Mouse (Mus musculus) frontal cortex, postnatal 14 days (tissue): Measurements from ENCODE around the gene Gna14.

Experiments
- DNase-seq, 2 experiments: peaks; one replicate each; pipeline ENCODE4 v3.0.0; 2022; ENCODE audit warnings: low spot score in 2 of 2

Gene Gna14

DNA sequence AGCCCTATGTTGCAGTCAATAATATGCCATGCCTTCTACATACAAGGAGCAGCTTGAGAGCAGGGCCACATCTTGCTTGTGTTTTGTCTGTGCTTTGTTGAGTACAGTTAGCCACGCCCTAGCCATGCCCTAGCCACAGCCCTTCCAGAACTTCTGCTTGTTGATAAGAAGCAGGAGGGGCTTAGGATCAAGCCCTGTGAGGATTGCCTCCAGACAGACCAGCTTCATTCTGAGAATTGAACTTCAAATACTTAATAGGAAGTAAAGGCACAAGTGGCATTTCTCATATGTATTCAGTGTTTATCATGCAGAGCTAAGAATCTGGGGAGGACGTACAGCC is 75.5 kb downstream of the Gna14 start:
- no peak for DNase-seq

GRCm38 (mm10) chr19:16514201-16514600 is 78.6 kb downstream of the Gna14 start:
- no peak for DNase-seq

- no peak for DNase-seq
These were observed 83.0 kb downstream of the Gna14 start for GRCm38 (mm10) chr19:16518569-16518968.

- DNase-seq = no peak
These were observed 85.0 kb downstream of the Gna14 start for GRCm38 (mm10) chr19:16520608-16521007.

- DNase-seq = no peak
These were observed 90.8 kb downstream of the Gna14 start for GRCm38 (mm10) chr19:16526302-16526880.

DNA sequence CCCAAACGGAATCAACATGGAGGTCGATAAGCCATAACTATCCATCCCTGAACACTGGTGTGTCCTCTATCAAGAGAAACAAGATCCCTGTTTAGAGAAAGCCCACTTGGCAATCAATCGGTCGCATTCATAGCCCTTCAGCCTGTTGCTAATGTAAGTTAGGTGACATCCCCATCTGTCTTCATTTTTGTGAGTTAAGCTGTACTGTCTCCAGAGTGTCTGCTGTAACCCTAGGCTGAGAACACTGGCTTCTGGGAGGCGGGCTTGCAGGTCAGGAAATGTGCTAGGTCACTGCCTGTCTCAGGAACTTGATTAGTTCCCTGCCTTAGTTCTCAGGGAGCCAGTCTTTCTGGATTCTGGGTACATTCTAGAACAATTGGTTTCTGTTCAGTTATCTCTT is 91.5 kb downstream of the Gna14 start:
- no peak for DNase-seq

DNA sequence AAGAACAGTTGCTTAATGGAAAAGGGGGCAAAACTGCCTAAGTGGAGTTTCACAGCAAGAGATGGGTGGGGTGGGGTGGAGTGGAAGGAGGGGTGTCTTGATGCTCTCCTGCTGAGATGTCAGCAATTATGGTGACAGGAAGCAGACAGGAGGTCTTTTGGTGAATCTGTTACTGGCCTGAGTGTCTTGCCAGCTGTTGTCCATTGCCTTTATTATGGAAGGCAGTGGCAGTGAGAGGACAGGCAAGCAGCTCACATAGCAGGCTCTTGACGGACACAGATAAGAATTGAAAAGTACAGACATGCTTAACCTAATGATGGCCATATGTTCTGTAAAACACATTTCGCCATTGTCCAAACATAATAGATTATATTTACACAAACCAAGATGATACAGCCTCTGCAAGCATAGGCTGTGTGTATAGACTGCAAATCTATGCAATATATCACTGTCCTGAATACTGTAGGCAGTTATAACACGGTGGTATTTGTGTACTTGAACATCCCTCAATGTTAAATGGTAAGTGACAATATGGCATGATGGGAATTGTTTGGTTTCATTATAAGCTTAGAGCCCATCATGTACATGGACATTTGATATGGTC is 92.8 kb downstream of the Gna14 start:
- no peak for DNase-seq

- no peak for DNase-seq
These were observed 93.8 kb downstream of the Gna14 start for GRCm38 (mm10) chr19:16529293-16529920.

DNA sequence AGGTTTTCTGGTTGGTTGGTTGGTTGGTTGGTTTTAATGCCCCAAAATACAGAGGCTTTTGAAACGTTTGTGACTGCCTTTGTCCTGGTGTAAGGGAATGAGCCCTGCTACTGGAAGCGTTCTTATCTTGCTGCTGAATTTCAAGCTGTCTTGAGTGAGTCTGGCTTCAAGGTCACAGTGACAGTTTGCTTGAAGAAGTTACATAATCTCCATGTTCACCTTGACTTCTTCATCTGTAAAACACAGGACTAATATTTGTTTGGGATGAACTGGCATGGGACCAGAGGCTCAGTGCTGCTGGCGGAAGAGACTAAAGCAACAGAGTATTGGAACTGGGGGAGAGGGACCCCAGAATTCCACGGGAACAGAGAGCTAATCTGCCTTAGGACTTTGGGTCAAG is 94.4 kb downstream of the Gna14 start:
- DNase-seq = no peak

- DNase-seq = no peak
These were observed 98.7 kb downstream of the Gna14 start for GRCm38 (mm10) chr19:16534311-16534710.

DNA sequence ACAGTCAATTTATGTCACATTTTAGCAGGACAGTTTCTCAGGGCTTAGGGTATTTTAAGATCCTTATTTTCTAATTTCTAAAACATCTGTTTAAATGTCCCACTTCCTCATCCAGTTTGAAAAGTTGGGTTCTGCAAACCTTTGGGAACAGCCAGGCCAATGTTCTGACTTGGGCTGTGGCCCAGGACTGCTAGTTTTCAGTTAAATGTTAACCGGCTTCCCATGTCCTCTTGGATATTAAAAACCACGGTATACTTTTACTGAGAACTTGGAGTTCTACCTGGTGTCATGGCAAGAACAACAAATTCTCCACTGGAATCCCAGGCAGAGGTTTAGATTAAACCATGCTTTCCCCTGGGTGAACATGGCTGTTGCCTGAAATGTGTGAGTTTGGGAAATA is 102.9 kb downstream of the Gna14 start:
- DNase-seq = no peak

- no peak for DNase-seq
These were observed 108.1 kb downstream of the Gna14 start for GRCm38 (mm10) chr19:16543688-16544087.

DNA sequence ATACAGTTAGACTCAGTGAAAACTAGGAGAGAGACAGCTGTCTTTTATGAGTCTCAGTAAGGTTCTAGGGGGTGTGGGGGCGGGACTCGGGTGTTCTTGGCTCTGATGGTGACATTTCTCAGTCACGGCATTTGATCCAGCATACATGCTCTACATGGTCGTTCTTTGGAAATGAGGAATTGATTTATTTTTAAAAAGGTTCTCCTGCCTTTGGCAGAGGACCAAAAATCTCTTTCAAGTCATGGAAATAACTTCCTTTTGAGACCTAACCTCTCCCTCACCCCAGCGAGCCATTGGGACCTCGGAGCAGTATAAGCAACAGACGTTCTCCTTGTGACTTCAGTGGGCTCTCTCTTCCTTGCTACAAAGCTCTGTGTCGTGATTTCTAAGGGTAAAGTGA is 121.4 kb downstream of the Gna14 start:
- no peak for DNase-seq

DNA sequence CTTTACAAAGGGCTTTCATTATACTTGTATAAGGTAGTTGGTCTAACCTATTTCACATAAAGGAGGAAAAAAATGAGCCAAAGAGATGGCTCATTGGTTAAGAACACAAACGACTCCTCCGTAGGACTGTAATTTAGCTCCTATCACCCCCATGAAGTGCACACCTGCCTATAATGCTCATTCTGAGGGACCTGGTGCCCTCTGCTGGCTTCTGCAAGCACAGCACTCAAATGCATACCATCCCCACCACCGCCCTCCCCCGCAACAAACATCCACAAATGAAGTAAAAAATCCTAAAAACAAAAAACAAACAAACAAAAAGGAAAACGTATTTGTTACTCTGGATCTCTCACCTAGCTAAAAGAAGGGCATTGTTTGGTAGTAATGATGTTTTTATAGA is 122.4 kb downstream of the Gna14 start:
- DNase-seq = no peak

DNA sequence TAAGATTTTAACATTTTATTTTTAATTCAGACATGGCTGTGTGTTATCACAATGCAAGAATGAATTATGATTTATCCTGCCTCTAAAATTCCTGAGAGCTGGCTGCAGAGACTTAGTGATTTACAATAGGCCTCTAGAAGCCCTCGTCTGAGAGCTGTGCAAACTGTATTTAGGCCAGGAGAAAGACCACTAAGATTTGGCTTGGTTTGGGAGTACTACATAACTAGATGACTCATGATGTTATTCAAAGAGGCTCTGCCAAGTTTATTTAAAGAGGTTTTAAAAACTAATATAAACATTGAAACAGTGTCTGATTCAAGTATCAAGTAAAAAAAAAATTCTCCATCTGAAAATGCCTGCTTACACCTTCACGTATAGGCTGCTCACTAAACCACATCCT is 123.0 kb downstream of the Gna14 start:
- no peak for DNase-seq

GRCm38 (mm10) chr19:16559243-16559896 is 123.8 kb downstream of the Gna14 start:
- no peak for DNase-seq

DNA sequence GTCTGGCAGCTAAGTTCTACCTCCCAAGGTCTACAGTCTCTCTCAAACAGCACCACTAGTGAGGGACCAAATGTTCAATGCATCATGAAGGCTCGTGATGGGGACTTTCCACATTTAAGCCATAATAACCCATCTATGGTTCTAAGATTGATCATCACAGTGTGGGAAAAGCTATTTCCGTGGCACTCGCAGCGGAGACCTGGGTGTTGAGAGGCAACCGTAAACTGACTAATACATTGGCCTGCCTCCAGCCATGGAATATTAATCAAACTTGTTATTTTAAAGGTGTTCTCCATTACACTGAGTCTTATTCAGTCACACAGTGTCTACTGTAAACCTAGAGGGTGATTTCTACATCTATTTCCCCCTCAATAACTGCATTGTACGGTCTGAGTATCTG is 127.1 kb downstream of the Gna14 start:
- DNase-seq = no peak

- no peak for DNase-seq
These were observed 141.2 kb downstream of the Gna14 start for GRCm38 (mm10) chr19:16576790-16577189.

- DNase-seq = no peak
These were observed 144.2 kb downstream of the Gna14 start for GRCm38 (mm10) chr19:16579656-16580260.

DNA sequence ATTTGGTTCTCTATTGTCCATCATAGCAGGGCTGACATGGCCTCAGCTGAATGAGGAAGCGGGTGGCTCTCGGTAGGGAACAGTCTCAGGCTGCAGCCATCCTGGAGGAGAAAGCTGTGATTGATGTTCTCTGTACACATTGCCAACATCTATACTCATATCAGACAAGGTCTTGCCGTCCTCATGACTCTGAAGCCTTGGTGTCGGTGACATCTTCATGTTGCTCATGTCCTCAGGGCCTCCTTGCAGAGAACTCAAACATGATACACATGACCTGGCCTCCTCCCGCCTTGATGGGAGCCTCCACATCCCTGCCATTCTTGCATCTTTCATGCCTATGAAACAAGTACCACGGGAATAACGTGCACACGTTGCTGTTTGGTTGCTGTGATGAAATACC is 144.9 kb downstream of the Gna14 start:
- DNase-seq = no peak

GRCm38 (mm10) chr19:16584546-16584945 is 149.0 kb downstream of the Gna14 start:
- no peak for DNase-seq

DNA sequence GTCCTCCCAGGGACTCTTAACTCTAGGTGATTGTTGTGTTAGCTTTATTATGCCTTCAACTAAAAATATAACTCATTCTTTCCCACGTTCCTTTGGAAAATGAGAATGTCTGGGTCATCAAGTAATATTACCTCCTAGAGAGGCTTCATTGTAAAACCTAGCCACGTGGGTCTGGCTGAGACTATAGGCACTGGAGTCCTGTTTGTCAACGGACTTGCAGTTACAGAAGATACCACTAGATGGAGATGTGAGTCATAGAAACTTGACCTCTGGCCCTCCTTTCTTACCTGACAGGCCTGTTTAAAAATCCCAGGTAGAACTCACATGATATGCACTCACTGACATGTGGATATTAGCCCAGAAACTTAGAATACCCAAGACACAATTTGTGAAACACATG is 149.8 kb downstream of the Gna14 start:
- DNase-seq = no peak
